Mouse (Mus musculus) megakaryocyte, embryonic 14.5 days (primary cell): ENCODE data around the gene Krtdap.

Experiments
- FLI1 ChIP-seq: IDR thresholded peaks from 2 replicates; pipeline ENCODE4 v1.6.1; 2012; ENCODE audit warnings: low read length, inconsistent platforms, mixed read lengths
- GATA1 ChIP-seq: IDR thresholded peaks from 3 replicates; pipeline ENCODE4 v1.6.1; 2012; ENCODE audit warnings: mixed read lengths, low read length, inconsistent platforms, borderline replicate concordance

DNA sequence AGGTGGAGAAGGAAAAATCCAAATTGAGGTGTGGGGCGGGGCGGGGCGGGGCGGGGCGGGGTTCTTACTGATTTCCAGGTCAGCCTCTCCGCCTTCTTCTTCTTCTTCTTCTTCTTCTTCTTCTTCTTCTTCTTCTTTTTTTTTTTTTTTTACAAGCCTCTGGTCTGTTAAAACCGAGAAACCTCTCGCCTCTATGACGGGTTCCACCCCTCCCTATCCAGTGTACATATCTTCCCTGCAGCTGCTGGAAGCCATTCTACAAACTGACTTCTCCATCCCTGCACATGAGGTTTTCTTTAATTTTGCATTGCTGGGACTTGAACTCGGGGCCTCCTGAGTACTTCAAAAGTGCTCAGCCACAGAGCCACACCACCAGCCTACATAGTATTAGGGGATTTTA, 39.0 kb downstream of the Krtdap start:
- no peak for TF ChIP-seq FLI1
- no peak for TF ChIP-seq GATA1
